In the genomic region with DNA sequence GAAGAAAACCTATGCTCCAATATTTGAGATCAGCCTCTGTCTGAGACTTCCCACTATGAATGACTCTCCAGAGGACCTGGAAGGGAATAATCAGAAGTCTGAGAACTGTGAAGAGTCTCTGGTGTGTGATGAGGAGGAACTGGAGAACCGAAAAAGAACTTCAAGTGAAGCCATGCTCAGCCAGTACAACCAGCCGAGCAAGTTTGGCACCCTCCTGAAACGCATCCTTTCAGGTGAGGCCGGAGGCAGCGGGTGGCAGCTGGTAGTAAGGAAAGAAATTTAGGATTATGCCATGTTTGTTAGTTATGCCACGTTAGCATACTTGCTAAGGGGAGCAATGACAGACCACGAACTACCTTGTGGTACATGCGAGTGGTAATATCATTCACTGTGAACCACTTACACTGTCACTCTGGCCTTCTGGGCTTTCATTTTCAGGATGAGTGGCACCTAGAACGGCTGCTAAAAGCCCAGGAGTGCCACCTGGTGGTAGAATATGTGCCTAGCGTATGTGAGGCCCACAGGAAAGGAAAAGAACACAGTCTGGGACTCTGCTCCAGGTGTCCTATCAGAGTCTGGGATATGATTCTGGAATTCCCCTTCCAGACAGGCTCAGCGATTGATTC, we compare ENCODE assay signal across 8 mouse cellular contexts. TPM values are rescaled to one million over a fixed set of nuclear protein-coding genes. Genes with fewer than 3 reads are reported as not detected.
A peak's percentile ranks its signal among the peaks of the same experiment; 100 is the strongest.
DNase-seq lines count a peak whose midpoint lies in the region; ATAC-seq lines count a peak whose summit lies in the region.

No protein-coding gene starts in this region.

- no peak overlapping the region for H3K27ac ChIP-seq in kidney, embryonic 16.5 days (ENCODE audit: low read length)
- no peak overlapping the region for H3K27ac ChIP-seq in forebrain, embryonic 11.5 days (ENCODE audit: low read depth, low read length)
- no peak overlapping the region for H3K27ac ChIP-seq in hindbrain, embryonic 14.5 days

- no peak; the same call in 1 of the 2 replicates for ATAC-seq in kidney, embryonic 16.5 days (ENCODE audit: low FRiP score, low TSS enrichment)
- 0 out of 2 replicates have a peak, but pooled peaks have one; percentile 46 for ATAC-seq in forebrain, embryonic 11.5 days (replicated peaks; ENCODE audit: low FRiP score)
- no peak for ATAC-seq in hindbrain, embryonic 14.5 days (ENCODE audit: low FRiP score)

- 0 out of 2 replicates have a peak, but pooled peaks cover 4% of the 10 kb centered on the region for H3K4me1 ChIP-seq in kidney, embryonic 16.5 days (ENCODE audit: insufficient read depth, low read length)
- no peaks in the 10 kb centered on the region for H3K4me1 ChIP-seq in forebrain, embryonic 11.5 days (replicated peaks; ENCODE audit: control insufficient read depth, insufficient read depth, low read length)
- no peaks in the 10 kb centered on the region for H3K4me1 ChIP-seq in hindbrain, embryonic 14.5 days (replicated peaks; ENCODE audit: control insufficient read depth, insufficient read depth, low read length)
- H3K4me1 ChIP-seq in megakaryocyte, embryonic 14.5 days: peaks cover 4% of the 10 kb centered on the region; the same call in 1 of the 2 replicates

- H3K4me3 ChIP-seq in kidney, embryonic 16.5 days (ENCODE audit: low read length): no peak overlapping the region
- no peak overlapping the region for H3K4me3 ChIP-seq in forebrain, embryonic 11.5 days (ENCODE audit: low read depth, low read length)
- no peak overlapping the region for H3K4me3 ChIP-seq in hindbrain, embryonic 14.5 days (replicated peaks; ENCODE audit: low read length)
- H3K4me3 ChIP-seq in megakaryocyte, embryonic 14.5 days (replicated peaks): peak overlapping the region; percentile 82

- peak; percentile 45 for DNase-seq in kidney, adult 11 months
- DNase-seq in c-Kit-positive CD71-positive TER-119-negative erythroid progenitor cells, embryonic 14.5 days (ENCODE audit: low read depth): peak; percentile 39
- DNase-seq in forebrain, embryonic 11.5 days (ENCODE audit: low spot score): peak; percentile 75
- DNase-seq in hindbrain, embryonic 14.5 days (ENCODE audit: low spot score): peak; percentile 85
- DNase-seq in layer of hippocampus, postnatal 25 days (ENCODE audit: extremely low spot score in 1 of 2, low spot score in 1 of 2): peak; percentile 46 to 83
- peak; percentile 9 for DNase-seq in spleen, adult 12 weeks (ENCODE audit: low spot score)

- no peak overlapping the region for H3K9ac ChIP-seq in kidney, embryonic 16.5 days (replicated peaks; ENCODE audit: low read length)
- no peak overlapping the region for H3K9ac ChIP-seq in forebrain, embryonic 11.5 days (ENCODE audit: low read length)
- H3K9ac ChIP-seq in hindbrain, embryonic 14.5 days: no peak overlapping the region

- no peaks in the 10 kb centered on the region for H3K36me3 ChIP-seq in kidney, embryonic 16.5 days (ENCODE audit: insufficient read depth, low read length)
- no peaks in the 10 kb centered on the region for H3K36me3 ChIP-seq in forebrain, embryonic 11.5 days (ENCODE audit: control insufficient read depth, insufficient read depth, low read length)
- H3K36me3 ChIP-seq in hindbrain, embryonic 14.5 days (replicated peaks; ENCODE audit: control insufficient read depth, insufficient read depth): no peaks in the 10 kb centered on the region
- no peaks in the 10 kb centered on the region for H3K36me3 ChIP-seq in megakaryocyte, embryonic 14.5 days (replicated peaks; ENCODE audit: low read length)

- no peaks in the 10 kb centered on the region for H3K9me3 ChIP-seq in kidney, embryonic 16.5 days (ENCODE audit: low read length)
- no peaks in the 10 kb centered on the region for H3K9me3 ChIP-seq in forebrain, embryonic 11.5 days (ENCODE audit: control insufficient read depth, low read length)
- no peaks in the 10 kb centered on the region for H3K9me3 ChIP-seq in hindbrain, embryonic 14.5 days (ENCODE audit: control insufficient read depth, low read length)
- H3K9me3 ChIP-seq in megakaryocyte, embryonic 14.5 days: no peaks in the 10 kb centered on the region

- H3K4me2 ChIP-seq in kidney, embryonic 16.5 days (replicated peaks; ENCODE audit: low read depth, low read length): no peak overlapping the region
- H3K4me2 ChIP-seq in forebrain, embryonic 11.5 days (ENCODE audit: low read depth, low read length, severe bottlenecking): no peak overlapping the region
- H3K4me2 ChIP-seq in hindbrain, embryonic 14.5 days (replicated peaks): no peak overlapping the region

- WGBS in kidney, embryonic 16.5 days: 31% methylated on average over 11 of the region's 11 CpGs
- 50% methylated on average over 11 of the region's 11 CpGs for WGBS in forebrain, embryonic 11.5 days
- WGBS in hindbrain, embryonic 14.5 days: 46% methylated on average over 11 of the region's 11 CpGs

- H3K27me3 ChIP-seq in kidney, embryonic 16.5 days (ENCODE audit: insufficient read depth, low read length): no peaks in the 10 kb centered on the region
- H3K27me3 ChIP-seq in forebrain, embryonic 11.5 days (ENCODE audit: control insufficient read depth, insufficient read depth, low read length): no peaks in the 10 kb centered on the region
- H3K27me3 ChIP-seq in hindbrain, embryonic 14.5 days (ENCODE audit: control insufficient read depth, insufficient read depth, low read length): no peaks in the 10 kb centered on the region
- peaks cover 13% of the 10 kb centered on the region for H3K27me3 ChIP-seq in megakaryocyte, embryonic 14.5 days (replicated peaks)

RNA-seq across cellular contexts. Expression of a gene that starts 39.6 kb away (rescaled TPM):
- polyA plus RNA-seq in kidney, embryonic 16.5 days (2015; fragmentation: Nextera tagmentation; extraction: Ambion mirVana): 0.91 and 1.3 TPM in 2 replicates
- polyA plus RNA-seq in forebrain, embryonic 11.5 days (2014; fragmentation: Nextera tagmentation; extraction: Ambion mirVana): 2.1 and 2.9 TPM in 2 replicates
- polyA plus RNA-seq in hindbrain, embryonic 14.5 days (2014; fragmentation: Nextera tagmentation; extraction: Ambion mirVana): 0.90 and 1.2 TPM in 2 replicates
- under 1 TPM; 0.25 to 0.87 TPM for total RNA-seq in layer of hippocampus, postnatal 25 days (2021)
- not detected in 2 replicates for polyA plus RNA-seq in megakaryocyte, embryonic 14.5 days (2012; ENCODE audit: insufficient read depth, low replicate concordance)

Comparison
In these comparisons a context has a peak if more than half of its experiments do, and no peak if none do; other contexts are left out.
1. DNase-seq: peak in every context shown above with its lines; median percentile 85 in hindbrain, embryonic 14.5 days; 75 in forebrain, embryonic 11.5 days; 64 in layer of hippocampus, postnatal 25 days; 45 in kidney, adult 11 months; 39 in c-Kit-positive CD71-positive TER-119-negative erythroid progenitor cells, embryonic 14.5 days; 9 in spleen, adult 12 weeks.